Mouse (Mus musculus) Muller cell, postnatal 12 days (primary cell): ENCODE measurements around the gene Ankrd12.
"Not testable (repeated sequence)": the region's sequence is repeated elsewhere in the genome, so short reads cannot be mapped to it uniquely, and the experiment has no call there.

ENCODE experiments used
- DNase-seq: peaks from one replicate; pipeline ENCODE4 v3.0.0-alpha.2; 2015; ENCODE audit errors: inconsistent ontology term

Ankrd12 gene

GRCm38 (mm10) chr17:66084486-66084885 lies 7.6 kb upstream of the Ankrd12 start:
- DNase-seq, result no peak

- no peak for DNase-seq
These were observed 555 bp upstream of the Ankrd12 start for GRCm38 (mm10) chr17:66077437-66077850.

DNA sequence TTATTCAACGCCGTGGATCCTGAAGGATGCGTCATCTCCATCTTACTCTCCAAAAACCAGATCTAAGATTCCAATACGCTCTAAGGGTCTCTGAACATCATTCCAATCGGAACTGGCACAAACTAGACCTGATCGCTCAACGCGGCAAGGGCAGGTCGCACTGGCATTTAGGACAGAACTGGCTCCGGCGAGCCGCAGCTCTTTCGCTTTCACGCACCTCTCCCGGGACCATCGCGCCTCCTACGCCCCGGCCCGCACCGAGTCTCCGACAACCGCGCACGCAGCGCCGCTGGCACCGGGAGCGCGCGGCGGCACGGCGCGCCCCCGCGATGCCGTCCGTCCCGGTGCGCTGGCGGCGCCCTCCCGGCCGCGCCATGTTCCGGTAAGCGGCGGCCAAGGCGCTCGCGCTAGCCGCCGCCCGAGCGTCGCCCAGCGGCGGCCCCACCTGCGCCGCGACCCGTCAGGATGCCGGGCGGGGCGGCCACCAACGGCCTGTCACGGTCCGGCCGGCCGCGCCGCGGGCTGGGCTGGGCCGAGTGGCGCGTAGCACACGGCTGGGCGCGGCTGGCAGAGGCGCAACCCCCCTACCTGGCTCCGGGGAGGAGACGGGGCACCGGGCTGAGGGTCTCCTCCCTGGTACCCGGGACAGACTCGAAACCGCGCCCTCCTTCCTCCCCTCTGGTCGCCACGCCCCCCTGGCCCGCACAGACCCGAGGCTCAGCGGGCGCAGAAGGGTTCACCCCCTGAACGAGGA lies 538 bp downstream of the Ankrd12 start:
- DNase-seq, result peak; percentile 48

DNA sequence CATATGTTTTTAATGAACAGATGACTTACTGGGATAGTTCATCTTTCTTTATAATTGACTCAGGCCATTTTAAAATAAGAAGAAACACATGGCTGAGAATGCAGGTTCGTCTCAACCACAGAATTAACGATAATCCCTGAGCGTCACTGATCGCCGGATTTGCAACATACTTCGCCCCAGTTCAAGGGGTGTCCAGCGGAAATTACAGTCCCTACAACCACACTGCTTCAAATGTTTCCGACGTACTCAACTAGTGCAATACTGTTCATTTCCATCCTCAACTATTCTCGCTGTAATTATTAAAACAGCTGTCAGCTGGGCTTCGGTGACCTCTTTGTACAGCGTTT lies 1.1 kb downstream of the Ankrd12 start:
- no peak for DNase-seq

- DNase-seq, result no peak
These were observed 2.9 kb downstream of the Ankrd12 start for GRCm38 (mm10) chr17:66073971-66074370.

DNA sequence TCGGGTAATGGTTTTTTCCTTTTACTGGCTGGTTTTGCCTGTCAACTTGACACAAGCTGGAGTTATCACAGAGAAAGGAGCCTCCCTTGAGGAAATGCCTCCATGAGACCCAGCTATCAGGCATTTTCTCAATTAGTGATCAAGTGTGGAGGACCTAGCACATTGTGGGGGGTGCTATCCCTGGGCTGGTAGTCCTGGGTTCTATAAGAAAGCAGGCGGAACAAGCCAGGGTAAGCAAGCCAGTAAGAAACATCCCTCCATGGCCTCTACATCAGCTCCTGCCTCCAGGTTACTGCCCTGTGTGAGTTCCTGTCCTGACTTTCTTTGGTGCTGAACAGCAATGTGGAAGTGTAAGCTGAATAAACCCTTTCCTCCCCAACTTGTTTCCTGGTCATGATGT lies 7.9 kb downstream of the Ankrd12 start:
- DNase-seq, result not testable (repeated sequence)

GRCm38 (mm10) chr17:66065115-66065514 lies 11.8 kb downstream of the Ankrd12 start:
- DNase-seq, result no peak

DNA sequence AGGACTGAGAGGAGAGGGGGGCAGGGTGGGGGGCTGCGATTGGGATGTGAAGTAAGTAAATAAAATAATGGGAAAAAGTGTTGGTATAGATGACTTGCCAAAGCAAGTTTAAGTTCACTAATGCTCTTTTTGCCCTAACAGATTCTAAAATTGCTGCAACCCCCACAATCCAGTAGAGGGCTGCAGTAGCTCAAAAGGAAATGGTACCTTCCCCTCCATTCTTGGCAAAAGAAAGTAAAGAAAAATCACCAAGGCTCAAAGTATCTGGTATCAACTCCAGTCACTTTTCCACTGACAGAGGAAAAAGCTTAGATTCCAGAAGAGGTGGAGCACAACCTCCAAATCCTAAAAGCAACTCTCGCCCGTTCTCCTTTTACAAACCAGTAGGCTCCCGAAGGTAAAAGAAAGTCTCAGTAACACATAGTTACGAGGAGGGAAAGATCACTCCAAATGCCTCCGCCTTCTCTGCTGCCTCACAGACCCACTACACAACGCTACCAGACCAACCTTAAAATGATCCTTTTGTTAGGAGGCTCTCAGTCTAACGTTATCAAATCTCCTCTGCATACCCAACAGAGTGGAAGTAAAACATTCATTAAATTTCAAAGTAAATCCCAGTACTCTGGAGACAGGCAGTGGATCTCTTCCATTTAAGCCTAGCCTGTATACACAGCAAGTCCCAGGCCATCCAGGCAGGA lies 15.5 kb downstream of the Ankrd12 start:
- peak; percentile 19 for DNase-seq

DNA sequence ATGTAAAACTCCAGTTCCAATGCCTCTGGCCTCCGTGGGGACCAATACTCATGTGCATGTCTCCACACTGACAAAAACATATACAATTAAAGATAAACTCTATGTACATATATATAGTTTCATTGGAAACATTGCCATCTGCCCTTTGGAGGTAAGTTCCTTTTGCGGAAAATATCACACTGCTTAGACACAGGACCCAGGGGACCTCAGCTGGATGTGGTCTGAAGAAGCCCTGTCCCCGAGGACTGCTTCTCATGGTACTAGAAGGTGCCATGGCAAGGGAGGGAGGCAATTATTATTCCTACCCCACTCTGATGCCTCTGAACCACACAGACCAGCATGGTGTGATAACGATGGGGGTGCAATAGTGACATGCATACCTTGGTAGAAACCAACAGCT lies 18.7 kb downstream of the Ankrd12 start:
- DNase-seq, result no peak

GRCm38 (mm10) chr17:66057145-66057544 lies 19.7 kb downstream of the Ankrd12 start:
- DNase-seq, result no peak

- no peak for DNase-seq
These were observed 23.5 kb downstream of the Ankrd12 start for GRCm38 (mm10) chr17:66053349-66053748.

DNA sequence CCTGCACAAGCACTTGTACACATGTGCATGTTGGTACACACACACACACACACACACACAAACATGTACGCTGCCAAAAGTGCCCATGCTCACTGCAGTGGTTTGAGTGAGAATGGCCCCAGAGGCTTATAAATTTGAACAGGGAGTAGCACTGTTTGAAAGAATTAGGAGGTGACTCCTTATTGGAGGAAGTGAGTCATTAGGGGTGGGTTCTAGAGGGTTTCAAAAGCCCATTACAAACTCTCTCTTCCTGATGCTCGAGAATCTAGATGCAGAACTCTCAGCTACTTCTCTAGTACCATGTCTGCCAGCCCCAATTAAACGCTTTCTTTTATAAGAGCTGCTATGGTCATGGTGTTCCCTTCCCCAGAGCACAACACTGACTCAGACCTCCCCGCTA lies 28.1 kb downstream of the Ankrd12 start:
- no peak for DNase-seq

- DNase-seq, result no peak
These were observed 28.7 kb downstream of the Ankrd12 start for GRCm38 (mm10) chr17:66048199-66048598.

DNA sequence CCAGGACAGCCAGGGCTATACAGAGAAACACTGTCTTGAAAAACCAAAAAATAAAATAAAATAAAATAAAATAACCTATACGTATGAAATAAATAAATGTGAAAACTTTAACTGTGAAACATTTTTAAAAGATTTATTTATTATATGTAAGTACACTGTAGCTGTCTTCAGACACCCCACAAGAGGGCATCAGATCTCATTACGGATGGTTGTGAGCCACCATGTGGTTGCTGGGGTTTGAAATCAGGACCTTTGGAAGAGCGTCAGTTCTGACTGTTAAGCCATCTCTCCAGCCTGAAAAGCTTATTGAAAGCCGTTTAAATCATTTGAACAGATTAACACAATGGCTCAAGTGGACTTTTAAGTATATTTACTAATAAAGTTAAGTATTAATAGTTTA lies 33.2 kb downstream of the Ankrd12 start:
- not testable (repeated sequence) for DNase-seq

DNA sequence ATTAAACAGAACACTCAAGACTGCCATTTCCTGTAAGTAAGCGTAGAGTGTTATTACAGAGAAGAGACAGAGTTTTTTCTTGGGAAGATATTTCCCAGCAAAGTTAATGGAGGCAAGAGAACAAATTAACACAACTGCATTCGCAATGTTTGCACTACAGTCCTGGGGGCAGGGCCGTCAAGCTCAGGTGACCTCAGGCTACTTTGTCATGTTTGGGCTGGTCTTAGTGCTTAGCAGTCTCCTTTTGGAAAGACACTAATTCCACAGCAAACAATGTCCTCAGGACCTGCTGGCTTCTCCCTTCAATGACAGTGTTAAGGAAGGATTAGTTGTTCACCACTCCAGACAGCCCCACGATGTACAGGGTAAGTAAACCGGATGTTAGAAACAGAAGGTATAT lies 35.9 kb downstream of the Ankrd12 start:
- no peak for DNase-seq

GRCm38 (mm10) chr17:66033239-66033638 lies 43.6 kb downstream of the Ankrd12 start:
- DNase-seq, result no peak

DNA sequence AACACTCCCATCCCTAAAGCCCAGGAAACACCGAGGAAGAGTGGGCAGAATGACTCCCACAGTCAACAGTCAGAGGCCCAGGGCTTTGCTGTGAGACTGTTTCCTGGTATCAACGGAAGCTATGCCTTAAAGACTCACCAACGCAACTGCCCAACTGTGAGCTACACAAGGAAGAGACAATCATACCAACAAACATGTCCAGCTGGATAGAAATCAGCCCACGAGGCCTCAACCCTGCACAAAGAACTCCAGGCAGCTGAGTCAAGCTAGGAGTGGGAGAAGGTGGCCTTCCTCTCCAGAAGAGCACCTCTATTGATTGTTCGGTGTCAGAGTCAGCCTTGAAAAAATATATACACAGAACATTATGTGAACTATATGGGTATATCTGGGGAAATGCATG lies 44.9 kb downstream of the Ankrd12 start:
- DNase-seq, result no peak

- no peak for DNase-seq
These were observed 52.7 kb downstream of the Ankrd12 start for GRCm38 (mm10) chr17:66024211-66024610.

DNA sequence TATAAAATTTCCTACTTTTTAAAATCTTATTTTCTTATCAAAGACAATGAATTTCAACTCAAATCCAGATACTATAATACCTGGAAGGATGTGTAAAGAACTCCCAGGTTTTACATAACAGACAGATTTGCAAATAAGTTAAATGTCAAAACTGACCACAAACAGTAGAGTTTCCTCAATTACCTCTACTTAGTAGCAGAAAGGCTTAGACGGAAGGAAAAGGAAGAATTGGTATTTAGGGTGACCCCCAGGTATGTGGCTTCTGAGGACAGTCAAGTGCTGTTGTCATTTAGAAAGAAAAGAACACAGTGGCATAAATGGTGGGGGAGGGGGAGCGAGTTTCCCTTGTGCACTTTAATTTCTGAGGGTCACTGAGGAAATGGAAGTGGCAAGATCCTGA lies 65.1 kb downstream of the Ankrd12 start:
- no peak for DNase-seq

- DNase-seq, result peak; percentile 23
These were observed 69.0 kb downstream of the Ankrd12 start for GRCm38 (mm10) chr17:66007892-66008291.

DNA sequence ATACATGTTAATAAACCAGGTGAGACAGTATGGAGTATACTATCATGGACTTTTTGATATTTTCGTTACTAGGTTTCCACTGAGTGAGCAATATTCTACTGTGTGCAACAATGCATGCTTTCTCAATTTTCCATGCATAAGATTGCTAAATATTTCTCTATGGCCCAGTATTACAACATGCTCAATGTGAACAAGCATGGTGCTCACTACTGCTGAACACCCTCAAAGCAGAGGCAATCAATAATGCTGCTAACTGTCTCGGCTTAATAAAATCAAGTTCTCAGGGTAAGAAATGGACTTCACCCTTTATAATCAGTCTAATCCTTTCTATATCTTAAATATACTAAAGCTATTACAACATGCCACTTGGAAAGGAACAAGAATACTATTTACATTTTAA lies 69.4 kb downstream of the Ankrd12 start:
- DNase-seq, result no peak

DNA sequence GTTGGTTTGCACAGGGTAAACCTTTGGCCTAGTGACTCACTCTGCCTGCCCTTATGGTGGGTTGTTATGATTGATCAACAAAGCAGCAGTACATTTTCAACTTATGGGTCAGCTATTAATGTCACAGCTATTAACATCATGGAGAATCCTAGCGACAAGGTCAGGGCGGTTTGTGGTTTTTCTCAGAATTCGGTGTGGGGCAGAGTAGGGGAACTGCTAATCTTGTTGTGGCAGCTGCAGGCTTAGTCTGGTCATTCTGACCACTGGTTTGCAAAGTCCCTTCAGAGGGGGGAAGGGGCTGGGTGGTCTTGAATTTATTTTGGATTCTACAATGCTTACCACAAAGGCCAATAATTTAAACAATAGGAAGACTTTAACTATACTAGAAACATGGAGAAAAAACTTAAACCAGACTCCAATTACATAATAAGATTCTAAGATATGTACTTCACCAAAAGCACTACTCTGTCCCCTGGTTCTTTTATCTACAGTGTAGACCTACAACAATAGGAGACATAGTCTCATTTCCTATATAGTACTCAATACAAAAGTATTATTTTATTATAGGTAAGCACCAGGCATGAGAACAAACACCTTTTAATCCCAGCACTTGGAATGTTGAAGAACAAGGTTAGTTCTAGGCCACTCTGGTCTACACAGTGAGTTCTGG lies 88.6 kb downstream of the Ankrd12 start:
- DNase-seq, result no peak

GRCm38 (mm10) chr17:65976720-65977119 lies 100.2 kb downstream of the Ankrd12 start:
- DNase-seq, result not testable (repeated sequence)
